Comparison of ENCODE assay signal across 22 mouse cellular contexts in the genomic region with DNA sequence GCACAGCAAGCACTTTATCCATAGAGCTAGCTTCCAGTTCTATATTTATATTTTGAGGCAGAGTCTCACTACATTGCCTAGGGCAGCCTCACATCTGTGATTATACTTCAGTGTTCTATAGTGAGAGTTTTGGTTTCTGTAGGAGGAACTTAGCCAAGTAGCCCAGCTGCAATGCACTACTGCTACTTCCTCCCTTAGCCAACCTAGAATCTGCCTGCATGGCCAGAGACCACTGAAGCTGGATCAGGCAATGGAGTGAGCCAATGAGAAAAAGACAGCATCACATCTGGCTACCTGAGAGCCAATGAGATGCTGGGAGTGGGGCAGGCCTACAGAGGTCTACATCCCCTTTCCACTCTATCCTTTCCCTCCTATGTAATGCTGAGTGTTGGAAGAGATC.
A peak's percentile ranks its signal among the peaks of the same experiment; 100 is the strongest.
DNase-seq lines count a peak whose midpoint lies in the region; ATAC-seq and TF ChIP-seq lines count a peak whose summit lies in the region.
"Had no signal": no experiment of that assay in that cellular context is flagged by ENCODE, and none has a peak within 500 bp of the region (broad histone marks: within the 10 kb centered on the region; RNA-seq: fewer than 3 reads in every experiment).

No protein-coding gene starts in this region.

- TF ChIP-seq CTCF in heart, adult 2 months (IDR thresholded peaks at IDR 0.05) = no peak

- H3K79me2 ChIP-seq in heart, adult 2 months (replicated peaks; ENCODE audit: control insufficient read depth, insufficient read depth, low read length) = no peaks in the 10 kb centered on the region

- H3K4me1 ChIP-seq in heart, adult 2 months (ENCODE audit: control insufficient read depth, insufficient read depth, low read length) = no peaks in the 10 kb centered on the region
- H3K4me1 ChIP-seq: forebrain, embryonic 13.5 days; heart, embryonic 12.5 days; kidney, embryonic 15.5 days; liver, embryonic 12.5 days; midbrain, embryonic 12.5 days; neural tube, embryonic 12.5 days had no signal

- no peaks in the 10 kb centered on the region for H3K27me3 ChIP-seq in heart, adult 2 months (ENCODE audit: control insufficient read depth, insufficient read depth, low read length)
- H3K27me3 ChIP-seq: forebrain, embryonic 13.5 days; heart, embryonic 12.5 days; kidney, embryonic 15.5 days; liver, embryonic 12.5 days; midbrain, embryonic 12.5 days; neural tube, embryonic 12.5 days; Patski had no signal

- no peak overlapping the region for H3K9ac ChIP-seq in heart, adult 2 months (ENCODE audit: low read depth, low read length)
- H3K9ac ChIP-seq: forebrain, embryonic 13.5 days; heart, embryonic 12.5 days; kidney, embryonic 15.5 days; liver, embryonic 12.5 days; midbrain, embryonic 12.5 days; neural tube, embryonic 12.5 days had no signal

- ATAC-seq in megakaryocyte, adult 5-6 weeks (ENCODE audit: poor library complexity, severe bottlenecking) = peak; percentile 67
- ATAC-seq: forebrain, embryonic 13.5 days; hindbrain, embryonic 16.5 days; intestine, embryonic 16.5 days; liver, embryonic 12.5 days; Patski had no signal

- TF ChIP-seq POLR2A in heart, adult 2 months (IDR thresholded peaks at IDR 0.05; ENCODE audit: insufficient read depth, low read depth, low read length) = no peak

- H3K4me3 ChIP-seq in heart, adult 2 months = no peak overlapping the region
- H3K4me3 ChIP-seq: forebrain, embryonic 13.5 days; heart, embryonic 12.5 days; kidney, embryonic 15.5 days; liver, embryonic 12.5 days; midbrain, embryonic 12.5 days; neural tube, embryonic 12.5 days had no signal

- TF ChIP-seq EP300 in heart, adult 2 months (IDR thresholded peaks at IDR 0.05; ENCODE audit: insufficient read depth, low read depth, low read length) = no peak

- no peak overlapping the region for H3K27ac ChIP-seq in heart, adult 2 months
- H3K27ac ChIP-seq: forebrain, embryonic 13.5 days; kidney, embryonic 15.5 days; liver, embryonic 12.5 days; macrophage; midbrain, embryonic 12.5 days; neural tube, embryonic 12.5 days had no signal

- intact Hi-C loops in heart, adult 2 months (cut with DNase I) = no loop called here

- H3K36me3 ChIP-seq in heart, adult 2 months (ENCODE audit: control insufficient read depth, insufficient read depth, low read length) = no peaks in the 10 kb centered on the region; the same call in 1 of the 2 replicates
- H3K36me3 ChIP-seq: liver, embryonic 12.5 days had no signal

- DNase-seq in heart, adult 11 months = peak; percentile 86
- DNase-seq in heart, adult 2 months = no peak
- DNase-seq in 416B (ENCODE audit: low read depth) = peak; percentile 14
- peak; percentile 5 for DNase-seq in MEL-GATA-1-ER (ENCODE audit: extremely low read depth, low read depth)
- no peak for DNase-seq in layer of hippocampus, adult 9-10 months (ENCODE audit: low spot score)
- no peak for DNase-seq in kidney, adult 18-20 months
- DNase-seq: adrenal gland, postnatal 25 days; cerebellum, adult 18-20 months; heart, postnatal 14 days; right cerebral cortex, adult 18-20 months; thymus, postnatal 36 days had no signal

Comparison
In these comparisons a context has a peak if more than half of its experiments do, and no peak if none do; other contexts are left out.
1. DNase-seq: peak in heart, adult 11 months (single experiment), 416B (single experiment) and MEL-GATA-1-ER (single experiment); none in heart, adult 2 months (0 of 2), layer of hippocampus, adult 9-10 months (single experiment) and kidney, adult 18-20 months (single experiment).